Mouse (Mus musculus) limb, embryonic 11.5 days (tissue): Measurements from ENCODE around the gene Nrip1. TPM values are rescaled to one million over a fixed set of nuclear protein-coding genes. Genes with fewer than 3 reads are reported as not detected.

Source experiments
- ATAC-seq: fragments of 200-750 bp; cut with Nextera tagmentation; 2 replicates; pipeline ENCODE4 v1.8.0; 2017; ENCODE audit warnings: low read depth; ENCODE audit not compliant: insufficient number of reproducible peaks, low FRiP score, low TSS enrichment
- DNase-seq: peaks from one replicate; pipeline ENCODE4 v3.0.0-alpha.2; 2015; ENCODE audit warnings: low spot score
- H3K27ac ChIP-seq: fragments of 300-500 bp; sonication (generic); replicated peaks from 2 replicates; pipeline ENCODE4 v1.5.1; 2014; ENCODE audit warnings: low read depth, mild to moderate bottlenecking, low read length
- H3K27me3 ChIP-seq: fragments of 300-500 bp; sonication (generic); 2 replicates; pipeline ENCODE4 v1.6.1; 2014; ENCODE audit warnings: mild to moderate bottlenecking, low read length, mixed read lengths; ENCODE audit not compliant: control insufficient read depth, insufficient read depth
- H3K36me3 ChIP-seq: fragments of 300-500 bp; sonication (generic); 2 replicates; pipeline ENCODE4 v1.6.1; 2014; ENCODE audit warnings: mild to moderate bottlenecking, low read length, moderate library complexity, mixed read lengths; ENCODE audit not compliant: control insufficient read depth, insufficient read depth
- H3K4me1 ChIP-seq: fragments of 300-500 bp; sonication (generic); 2 replicates; pipeline ENCODE4 v1.6.1; 2014; ENCODE audit warnings: low read length, mixed read lengths; ENCODE audit not compliant: control insufficient read depth, insufficient read depth
- H3K4me2 ChIP-seq: fragments of 300-500 bp; sonication (generic); 2 replicates; pipeline ENCODE4 v1.6.1; 2014; ENCODE audit warnings: low read depth, mild to moderate bottlenecking, moderate library complexity; ENCODE audit not compliant: severe bottlenecking
- H3K4me3 ChIP-seq: fragments of 300-500 bp; sonication (generic); 2 replicates; pipeline ENCODE4 v1.5.1; 2014; ENCODE audit warnings: low read depth, low read length
- H3K9ac ChIP-seq: fragments of 300-500 bp; sonication (generic); 2 replicates; pipeline ENCODE4 v1.6.1; 2014; ENCODE audit warnings: mild to moderate bottlenecking, low read length
- H3K9me3 ChIP-seq: fragments of 300-500 bp; sonication (generic); 2 replicates; pipeline ENCODE4 v1.6.1; 2016; ENCODE audit warnings: low read length; ENCODE audit not compliant: control insufficient read depth
- WGBS: fragments of 180-500 bp; shearing (Covaris S2); extraction: QIAGEN DNeasy Blood & Tissue Kit; methylation state at CpG from one replicate; pipeline ENCODE4 v1.1.7; 2014; 5-methylcytosine and 5-hydroxymethylcytosine counted together
- polyA plus RNA-seq: library from polyadenylated mRNA; unstranded; fragments of >200 nt; fragmentation: Nextera tagmentation; extraction: Ambion mirVana; gene quantifications from 2 replicates; pipeline ENCODE4 v1.2.1, GENCODE M21; 2014

Gene Nrip1
- polyA plus RNA-seq, 1 experiment from 2014 or later, result 29.1 TPM

GRCm38 (mm10) chr16:76312887-76313420, 60.7 kb downstream of the Nrip1 start:
- no peaks in the 10 kb centered on the region for H3K4me1 ChIP-seq
- DNase-seq (no peak), ATAC-seq (no peak)
- H3K36me3 ChIP-seq, result no peaks in the 10 kb centered on the region
- H3K9me3 ChIP-seq, result no peaks in the 10 kb centered on the region
- H3K9ac ChIP-seq, result no peak overlapping the region
- no peak overlapping the region for H3K4me3 ChIP-seq
- H3K4me2 ChIP-seq, result no peak overlapping the region
- no peak overlapping the region for H3K27ac ChIP-seq
- 50% methylated on average over 1 of the region's 1 CpGs for WGBS
- no peaks in the 10 kb centered on the region for H3K27me3 ChIP-seq

DNA sequence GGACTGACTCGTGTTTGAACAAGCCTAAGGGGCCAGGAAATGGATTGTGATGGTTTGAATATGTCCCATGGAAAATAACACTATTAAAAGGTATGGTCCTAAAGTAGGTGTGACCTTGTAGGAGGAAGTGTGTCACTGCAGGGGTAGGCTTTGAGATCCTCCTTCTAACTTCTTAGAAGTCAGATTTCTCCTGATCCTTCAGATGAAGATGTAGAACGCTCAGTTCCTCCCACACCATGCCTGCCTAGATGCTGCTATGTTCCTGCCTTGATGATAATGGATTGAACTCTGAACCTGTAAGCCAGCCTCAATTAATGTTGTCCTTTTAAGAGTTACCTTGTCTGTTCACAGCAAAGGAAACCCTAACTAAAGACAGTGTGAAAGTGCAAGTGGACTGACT, 62.8 kb downstream of the Nrip1 start:
- DNase-seq, result no peak
- H3K4me1 ChIP-seq, result no peaks in the 10 kb centered on the region
- H3K27ac ChIP-seq, result no peak overlapping the region
- H3K4me3 ChIP-seq, result no peak overlapping the region
- H3K9ac ChIP-seq, result no peak overlapping the region
- 77% methylated on average over 2 of the region's 2 CpGs for WGBS
- H3K4me2 ChIP-seq, result no peak overlapping the region
- no peaks in the 10 kb centered on the region for H3K27me3 ChIP-seq
- H3K9me3 ChIP-seq, result no peaks in the 10 kb centered on the region
- ATAC-seq, result no peak
- no peaks in the 10 kb centered on the region for H3K36me3 ChIP-seq

DNA sequence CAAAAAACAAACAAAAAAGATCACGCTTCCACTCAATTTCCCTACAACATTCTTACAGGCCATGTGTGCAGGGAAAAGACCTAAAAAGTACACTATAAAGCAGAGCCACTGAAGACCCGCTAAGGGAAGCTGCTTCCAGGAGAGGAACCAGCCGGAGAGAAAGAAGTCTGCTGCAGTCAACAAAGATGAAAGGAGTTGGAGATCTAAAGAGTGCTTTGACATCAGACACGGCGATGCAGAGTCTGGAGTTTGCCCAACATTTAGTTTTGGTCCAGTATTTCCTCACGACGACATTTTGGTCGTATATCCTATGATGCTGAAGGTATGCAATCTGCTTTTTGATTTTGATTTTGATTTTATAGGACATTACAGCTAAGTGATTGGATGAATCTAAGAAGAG, 63.3 kb downstream of the Nrip1 start:
- Histone ChIP-seq H3K4me3 (no peak overlapping the region), H3K9me3 (no peaks in the 10 kb centered on the region), H3K4me2 (no peak overlapping the region), H3K27ac (no peak overlapping the region), H3K9ac (no peak overlapping the region), H3K27me3 (no peaks in the 10 kb centered on the region), H3K4me1 (no peaks in the 10 kb centered on the region), H3K36me3 (no peaks in the 10 kb centered on the region)
- DNase-seq (no peak), ATAC-seq (no peak)
- WGBS, result 60% methylated on average over 8 of the region's 8 CpGs

- Histone ChIP-seq H3K9me3 (no peaks in the 10 kb centered on the region), H3K4me1 (no peaks in the 10 kb centered on the region), H3K27ac (no peak overlapping the region), H3K9ac (no peak overlapping the region), H3K4me2 (no peak overlapping the region), H3K27me3 (no peaks in the 10 kb centered on the region), H3K36me3 (no peaks in the 10 kb centered on the region), H3K4me3 (no peak overlapping the region)
- WGBS, result 91% methylated on average over 7 of the region's 7 CpGs
- DNase-seq, result no peak
- no peak for ATAC-seq
These were observed 64.3 kb downstream of the Nrip1 start for GRCm38 (mm10) chr16:76309280-76309679.

DNA sequence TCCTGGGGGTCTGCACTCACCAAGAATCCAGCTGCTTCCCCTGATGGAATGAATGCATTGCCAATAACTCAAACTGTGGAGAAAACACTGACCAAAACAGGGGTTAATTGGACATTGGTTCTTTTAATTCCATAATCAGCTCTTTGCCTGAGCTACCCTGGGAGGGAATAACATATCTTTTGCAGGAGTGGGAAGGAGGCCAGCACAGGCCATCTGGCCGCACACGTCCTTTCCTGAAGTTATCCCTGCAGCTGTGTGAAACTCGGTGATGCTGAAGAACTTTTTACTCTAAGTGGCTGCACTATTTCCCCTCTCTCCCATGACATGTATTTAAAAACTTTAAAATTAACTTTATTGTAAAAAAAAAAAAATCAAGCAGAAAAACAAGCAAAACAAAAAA, 66.6 kb downstream of the Nrip1 start:
- H3K27ac ChIP-seq, result no peak overlapping the region
- H3K4me2 ChIP-seq, result no peak overlapping the region
- H3K4me3 ChIP-seq, result no peak overlapping the region
- DNase-seq (no peak), ATAC-seq (no peak)
- no peaks in the 10 kb centered on the region for H3K4me1 ChIP-seq
- H3K27me3 ChIP-seq, result no peaks in the 10 kb centered on the region
- 83% methylated on average over 3 of the region's 3 CpGs for whole genome bisulfite sequencing
- no peak overlapping the region for H3K9ac ChIP-seq
- no peaks in the 10 kb centered on the region for H3K36me3 ChIP-seq
- no peaks in the 10 kb centered on the region for H3K9me3 ChIP-seq

GRCm38 (mm10) chr16:76306446-76306845, 67.2 kb downstream of the Nrip1 start:
- ATAC-seq, result no peak
- Histone ChIP-seq H3K9ac (no peak overlapping the region), H3K9me3 (no peaks in the 10 kb centered on the region), H3K4me1 (no peaks in the 10 kb centered on the region), H3K27ac (no peak overlapping the region), H3K4me2 (no peak overlapping the region), H3K4me3 (no peak overlapping the region), H3K27me3 (no peaks in the 10 kb centered on the region), H3K36me3 (no peaks in the 10 kb centered on the region)
- no peak for DNase-seq
- WGBS, result 88% methylated on average over 4 of the region's 4 CpGs

- no peak overlapping the region for H3K4me3 ChIP-seq
- DNase-seq, result no peak
- H3K27me3 ChIP-seq, result no peaks in the 10 kb centered on the region
- no peak overlapping the region for H3K4me2 ChIP-seq
- H3K9me3 ChIP-seq, result no peaks in the 10 kb centered on the region
- H3K9ac ChIP-seq, result no peak overlapping the region
- H3K27ac ChIP-seq, result no peak overlapping the region
- H3K4me1 ChIP-seq, result no peaks in the 10 kb centered on the region
- ATAC-seq, result no peak
- 88% methylated on average over 6 of the region's 6 CpGs for whole genome bisulfite sequencing
- no peaks in the 10 kb centered on the region for H3K36me3 ChIP-seq
These were observed 70.2 kb downstream of the Nrip1 start for GRCm38 (mm10) chr16:76303436-76303835.

GRCm38 (mm10) chr16:76301728-76302050, 71.9 kb downstream of the Nrip1 start:
- no peaks in the 10 kb centered on the region for H3K36me3 ChIP-seq
- ATAC-seq, result no peak
- no peak for DNase-seq
- no peak overlapping the region for H3K9ac ChIP-seq
- H3K4me3 ChIP-seq, result no peak overlapping the region
- no peaks in the 10 kb centered on the region for H3K27me3 ChIP-seq
- no peaks in the 10 kb centered on the region for H3K9me3 ChIP-seq
- no peak overlapping the region for H3K27ac ChIP-seq
- 81% methylated on average over 7 of the region's 7 CpGs for WGBS
- H3K4me2 ChIP-seq, result no peak overlapping the region
- no peaks in the 10 kb centered on the region for H3K4me1 ChIP-seq

- ATAC-seq (no peak), DNase-seq (no peak)
- no peak overlapping the region for H3K9ac ChIP-seq
- WGBS, result 77% methylated on average over 8 of the region's 8 CpGs
- H3K4me3 ChIP-seq, result no peak overlapping the region
- H3K27me3 ChIP-seq, result no peaks in the 10 kb centered on the region
- H3K4me2 ChIP-seq, result no peak overlapping the region
- H3K36me3 ChIP-seq, result no peaks in the 10 kb centered on the region
- no peaks in the 10 kb centered on the region for H3K9me3 ChIP-seq
- no peak overlapping the region for H3K27ac ChIP-seq
- no peaks in the 10 kb centered on the region for H3K4me1 ChIP-seq
These were observed 72.4 kb downstream of the Nrip1 start for GRCm38 (mm10) chr16:76301037-76301727.
